Mouse (Mus musculus) heart, postnatal 25 days (tissue): ENCODE measurements around the gene Tmem178b. TPM values are rescaled to one million over a fixed set of nuclear protein-coding genes. Genes with fewer than 3 reads are reported as not detected.

ENCODE experiments used
- DNase-seq: peaks from one replicate; pipeline ENCODE4 v3.0.0; 2022; ENCODE audit warnings: low spot score
- intact Hi-C: fragments of 180-260 bp; cut with DNase I; formaldehyde crosslinking; loops from one replicate; pipeline ENCODE4 v1.15.1; 2025
- total RNA-seq, 2 experiments: library from RNA; stranded (reverse); gene quantifications; 2 replicates each; pipeline ENCODE4 v1.2.3; 2021

Gene Tmem178b
- total RNA-seq, 2 experiments from 2014 or later: 0.64 to 0.99 TPM

DNA sequence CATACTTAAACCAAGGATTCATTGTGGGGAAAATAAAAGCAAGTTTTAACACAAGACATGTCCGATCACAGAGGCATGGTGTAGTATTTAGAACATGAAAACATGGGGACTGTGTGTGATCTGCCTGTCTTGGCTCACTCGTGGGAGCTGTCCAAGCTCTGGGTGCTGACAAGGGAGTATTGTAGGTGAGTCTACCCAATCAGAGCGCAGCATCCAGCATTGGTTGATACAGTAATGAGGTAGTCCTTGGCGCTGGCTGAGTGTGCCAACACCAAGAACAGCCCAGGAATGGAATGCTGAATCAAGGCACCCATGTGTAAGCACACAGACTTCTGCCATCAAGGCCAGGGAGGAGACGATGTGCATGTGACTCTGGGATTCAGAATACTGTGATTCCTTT, 138.5 kb downstream of the Tmem178b start:
- DNase-seq: no peak
- intact Hi-C loops: no loop called here

GRCm38 (mm10) chr6:40013407-40013806, 140.3 kb downstream of the Tmem178b start:
- DNase-seq: no peak
- intact Hi-C loops: no loop called here

DNA sequence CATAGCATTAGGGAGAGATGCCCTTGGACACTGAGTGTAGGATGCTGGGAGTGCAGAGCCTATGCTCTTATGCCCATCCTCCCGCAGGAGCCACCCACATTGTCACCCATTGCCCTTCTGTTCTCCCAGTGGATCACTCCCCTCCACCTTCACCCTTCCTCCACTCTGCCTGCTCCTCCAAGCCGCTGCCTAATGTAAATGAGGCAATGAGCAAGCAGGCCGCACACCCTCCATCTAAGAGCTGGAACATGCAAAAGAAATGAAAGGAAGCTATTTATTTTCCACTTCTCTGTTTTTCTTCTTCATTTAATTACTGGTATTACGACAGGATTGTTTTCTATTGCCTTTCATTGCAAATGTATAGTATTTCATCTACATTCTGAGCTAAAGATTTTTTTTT, 142.1 kb downstream of the Tmem178b start:
- intact Hi-C loops: no loop called here
- DNase-seq: no peak

GRCm38 (mm10) chr6:40015711-40016460, 142.8 kb downstream of the Tmem178b start:
- intact Hi-C loops: no loop called here

GRCm38 (mm10) chr6:40019396-40019795, 146.3 kb downstream of the Tmem178b start:
- DNase-seq: no peak

More at GRCm38 (mm10) chr6:40015711-40016460, 142.8 kb downstream of the Tmem178b start:
- no peak for DNase-seq

GRCm38 (mm10) chr6:40023592-40024335, 150.7 kb downstream of the Tmem178b start:
- intact Hi-C loops: no loop called here
- no peak for DNase-seq

More at GRCm38 (mm10) chr6:40019396-40019795, 146.3 kb downstream of the Tmem178b start:
- intact Hi-C loops: no loop called here

DNA sequence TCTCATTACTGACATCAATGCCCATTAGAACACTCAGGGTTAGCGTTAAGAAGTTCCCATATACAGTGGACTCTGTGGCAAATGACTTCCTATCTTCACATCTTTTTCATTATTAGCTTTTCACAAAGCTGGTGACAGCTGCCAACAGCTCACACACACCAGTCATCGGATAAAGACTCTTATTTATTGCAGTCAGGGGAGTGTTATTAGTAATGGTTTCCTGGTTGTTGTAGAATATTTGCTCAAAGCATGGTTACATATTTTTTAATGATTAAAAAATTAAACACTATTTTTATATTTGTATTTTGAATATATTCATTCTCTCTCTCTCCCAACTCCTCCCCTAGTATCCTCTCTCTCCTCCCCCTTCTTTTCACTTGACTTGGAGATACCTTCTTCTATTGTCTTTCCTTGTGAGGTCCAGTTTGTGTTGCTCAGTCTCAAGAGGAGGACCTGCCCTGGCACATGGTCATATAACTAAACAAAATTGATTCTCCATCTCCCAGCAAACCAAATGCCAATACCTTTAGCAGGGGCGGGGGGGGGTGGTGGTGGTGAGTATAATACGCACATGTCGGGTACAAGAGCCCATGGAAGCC, 151.4 kb downstream of the Tmem178b start:
- intact Hi-C loops: no loop called here
- no peak for DNase-seq

GRCm38 (mm10) chr6:40032901-40033300, 159.8 kb downstream of the Tmem178b start:
- intact Hi-C loops: no loop called here
- DNase-seq: no peak

DNA sequence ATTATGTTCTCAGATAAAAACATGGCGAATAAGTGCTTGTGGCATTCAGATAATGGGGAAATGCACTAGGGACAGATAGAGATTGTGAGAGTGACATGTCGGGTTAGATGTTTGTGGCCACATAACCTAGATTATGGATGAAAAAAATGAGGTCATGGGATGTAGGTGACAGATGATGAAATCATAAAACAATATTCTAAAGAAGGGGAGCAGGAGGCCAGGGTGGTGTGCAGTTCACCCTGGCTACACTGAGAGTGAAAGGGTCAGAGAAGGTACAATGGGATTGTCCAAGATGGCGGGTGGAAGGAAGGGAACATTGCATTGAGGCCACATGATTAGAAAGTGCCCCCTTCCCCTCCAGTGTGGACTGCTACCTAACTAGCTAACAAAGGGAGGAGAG, 160.9 kb downstream of the Tmem178b start:
- no peak for DNase-seq
- intact Hi-C loops: no loop called here

- intact Hi-C loops: no loop called here
Measured at GRCm38 (mm10) chr6:40048969-40049908, 176.2 kb downstream of the Tmem178b start.

GRCm38 (mm10) chr6:40049909-40050484, 176.9 kb downstream of the Tmem178b start:
- intact Hi-C loops: no loop called here
- DNase-seq: no peak

More at GRCm38 (mm10) chr6:40048969-40049908, 176.2 kb downstream of the Tmem178b start:
- DNase-seq: no peak

DNA sequence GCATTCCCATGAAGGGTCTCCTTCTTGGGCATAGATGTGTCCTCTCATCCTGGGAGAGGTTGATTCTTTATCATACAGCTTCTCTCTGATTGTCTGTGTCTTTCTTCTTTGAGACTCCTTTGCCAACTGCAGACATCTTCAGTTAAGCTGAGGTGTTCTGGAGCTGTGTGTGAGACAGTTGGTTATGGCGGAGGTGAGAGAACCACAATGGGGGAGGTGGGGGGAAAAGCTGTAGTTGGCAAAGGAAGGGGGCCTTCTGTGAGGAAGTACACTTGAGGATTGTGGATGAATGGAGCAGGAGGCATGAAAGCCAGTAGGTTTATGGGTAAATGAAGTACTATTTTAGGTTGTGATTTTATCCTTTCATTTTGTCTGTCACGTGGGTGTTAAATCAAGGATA, 178.6 kb downstream of the Tmem178b start:
- no peak for DNase-seq
- intact Hi-C loops: no loop called here

- intact Hi-C loops: no loop called here
Measured at GRCm38 (mm10) chr6:40052593-40052992, 179.5 kb downstream of the Tmem178b start.

GRCm38 (mm10) chr6:40059466-40059865, 186.4 kb downstream of the Tmem178b start:
- DNase-seq: no peak
- intact Hi-C loops: no loop called here

More at GRCm38 (mm10) chr6:40052593-40052992, 179.5 kb downstream of the Tmem178b start:
- DNase-seq: no peak

DNA sequence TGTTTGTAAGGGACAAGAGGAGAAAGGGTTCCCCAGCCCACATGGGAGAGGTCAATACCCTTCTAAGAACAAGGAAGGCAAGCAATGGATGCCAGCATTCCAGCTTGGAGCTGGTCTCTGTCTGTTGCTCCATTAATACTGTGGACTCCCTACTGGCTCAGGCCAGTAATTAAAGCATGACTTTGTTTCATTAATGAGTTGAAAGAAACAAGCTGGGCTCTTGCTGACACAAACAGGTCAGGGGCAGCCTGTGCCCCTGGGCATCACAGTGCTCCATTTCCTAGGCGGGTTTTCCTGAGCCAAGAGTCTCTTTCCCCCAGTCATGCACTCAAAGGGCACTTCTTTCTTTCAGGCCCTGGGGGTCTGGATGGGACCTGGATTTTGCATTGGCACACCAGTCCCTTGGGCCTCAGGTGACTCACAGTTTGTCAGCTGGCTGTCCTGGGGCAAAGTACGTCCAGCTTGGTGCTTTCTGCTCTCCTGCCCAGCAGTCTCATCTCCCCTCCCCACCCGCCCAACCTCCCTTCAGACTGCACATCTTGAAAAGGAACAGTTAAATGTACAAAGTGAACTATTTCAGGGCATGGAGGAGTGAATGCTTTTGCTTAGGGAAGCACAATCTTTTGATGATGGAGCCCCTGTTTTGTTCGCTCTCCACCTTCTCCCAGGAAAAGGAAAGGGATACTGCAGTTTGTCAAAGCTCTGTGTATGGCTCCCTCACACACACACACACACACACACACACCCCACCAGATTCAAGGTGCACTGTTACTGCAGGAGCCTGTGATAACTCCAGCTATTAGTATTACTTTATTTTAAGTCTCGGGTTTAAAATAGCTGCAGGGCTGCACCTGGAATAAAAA, 188.5 kb downstream of the Tmem178b start:
- intact Hi-C loops: no loop called here
- no peak for DNase-seq

- DNase-seq: no peak
- intact Hi-C loops: no loop called here
Measured at GRCm38 (mm10) chr6:40062190-40062501, 189.1 kb downstream of the Tmem178b start.

- DNase-seq: no peak
- intact Hi-C loops: no loop called here
Measured at GRCm38 (mm10) chr6:40063438-40063837, 190.4 kb downstream of the Tmem178b start.

GRCm38 (mm10) chr6:40063899-40064298, 190.8 kb downstream of the Tmem178b start:
- DNase-seq: no peak
- intact Hi-C loops: no loop called here

DNA sequence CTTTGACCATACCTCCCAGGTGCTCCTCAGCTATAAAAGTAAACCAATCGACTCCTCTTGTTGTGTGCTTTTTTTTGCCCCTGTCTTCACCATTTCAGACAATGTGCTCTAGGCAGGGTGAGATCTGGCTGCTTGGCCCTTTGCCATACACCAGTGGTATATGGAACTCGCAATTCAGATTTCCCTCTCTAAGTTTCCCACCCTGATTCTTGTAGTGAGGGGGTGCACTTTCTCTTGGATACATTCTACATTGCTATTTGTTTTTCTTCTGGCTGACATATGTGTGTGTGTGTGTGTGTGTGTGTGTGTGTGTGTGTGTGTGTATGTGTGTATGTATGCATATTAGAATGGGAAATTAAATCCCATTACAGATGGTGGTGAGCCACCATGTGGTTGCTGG, 191.3 kb downstream of the Tmem178b start:
- DNase-seq: no peak
- intact Hi-C loops: no loop called here
